Mouse (Mus musculus): ENCODE measurements around the gene Plpp3. TPM values are rescaled to one million over a fixed set of nuclear protein-coding genes. Genes with fewer than 3 reads are reported as not detected.

Gene Plpp3
- polyA plus RNA-seq, 1 experiment, result 44.4 TPM

DNA sequence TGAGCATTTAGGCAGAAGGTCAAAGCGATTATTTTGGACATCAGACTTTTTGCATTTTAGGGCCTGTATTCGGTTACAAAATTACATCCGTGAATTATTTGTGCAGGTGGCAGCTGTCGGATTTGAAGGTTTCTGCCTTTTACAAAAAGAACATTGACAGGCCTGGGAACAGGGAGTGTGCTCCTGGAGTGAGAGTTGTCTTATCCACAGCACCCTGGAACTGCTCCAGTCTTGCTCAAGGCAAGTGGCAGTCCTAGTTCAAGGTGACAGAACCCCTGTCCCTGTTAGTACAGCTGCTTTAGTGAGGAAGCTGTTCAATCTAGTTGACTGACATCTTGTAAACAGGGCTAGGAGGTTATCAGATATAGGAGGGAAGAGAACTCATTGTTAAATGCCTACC, 27.3 kb downstream of the Plpp3 start:
- H3K4me3 ChIP-seq (ENCODE audit: insufficient read depth, low read length), result no peak overlapping the region
- TF ChIP-seq POLR2A (IDR thresholded peaks at IDR 0.05; ENCODE audit: low read depth, low read length), result no peak
- TF ChIP-seq CTCF (IDR thresholded peaks at IDR 0.05; ENCODE audit: borderline replicate concordance, insufficient read depth, low read length), result no peak
- H3K4me1 ChIP-seq (ENCODE audit: control insufficient read depth, insufficient read depth, low read length), result no peaks in the 10 kb centered on the region
- H3K27ac ChIP-seq (ENCODE audit: insufficient read depth, low read length), result no peak overlapping the region

DNA sequence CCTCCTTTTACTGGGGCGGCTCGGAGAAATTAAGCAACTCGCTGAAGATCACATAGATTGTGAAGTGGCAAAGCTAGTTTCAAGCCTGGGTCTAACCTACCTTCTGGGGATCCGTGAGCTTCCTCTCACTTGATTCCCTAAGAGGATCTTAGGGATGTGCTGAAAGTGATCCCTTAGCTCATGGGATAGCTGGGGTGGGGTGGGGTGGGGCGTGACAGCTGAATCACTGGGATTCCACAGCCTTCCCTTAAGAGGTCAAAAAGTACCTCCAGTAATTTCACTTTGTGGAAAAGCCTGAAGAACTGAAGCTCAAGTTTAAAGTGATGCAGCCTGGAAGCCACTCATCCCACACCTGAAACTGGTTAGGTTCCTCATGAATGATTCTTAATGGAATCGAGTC, 27.8 kb downstream of the Plpp3 start:
- TF ChIP-seq POLR2A (IDR thresholded peaks at IDR 0.05; ENCODE audit: low read depth, low read length) (no peak), CTCF (IDR thresholded peaks at IDR 0.05; ENCODE audit: borderline replicate concordance, insufficient read depth, low read length) (no peak)
- Histone ChIP-seq H3K4me3 (ENCODE audit: insufficient read depth, low read length) (no peak overlapping the region), H3K4me1 (ENCODE audit: control insufficient read depth, insufficient read depth, low read length) (no peaks in the 10 kb centered on the region), H3K27ac (ENCODE audit: insufficient read depth, low read length) (no peak overlapping the region)

DNA sequence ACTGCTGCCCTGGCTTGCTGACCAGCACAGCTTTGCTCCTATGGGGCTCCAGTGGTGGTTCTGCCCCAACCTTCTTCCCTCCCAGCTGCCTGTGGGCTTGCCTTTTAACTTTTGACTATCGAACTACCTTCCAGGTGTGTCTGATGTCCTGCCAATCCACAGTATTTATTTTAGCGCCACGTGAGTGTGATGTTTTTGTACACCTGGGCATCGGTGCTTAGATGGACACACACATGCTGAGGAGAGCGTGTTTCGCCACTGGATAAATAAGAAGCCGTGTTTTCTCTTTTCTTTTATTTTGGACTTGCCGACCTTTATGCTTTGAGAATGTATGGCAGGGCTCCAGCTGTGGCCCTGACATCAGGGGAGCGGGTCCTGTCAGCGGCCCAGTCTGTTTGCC, 29.5 kb downstream of the Plpp3 start:
- TF ChIP-seq POLR2A (IDR thresholded peaks at IDR 0.05; ENCODE audit: low read depth, low read length) (no peak), CTCF (IDR thresholded peaks at IDR 0.05; ENCODE audit: borderline replicate concordance, insufficient read depth, low read length) (no peak)
- no peak overlapping the region for H3K27ac ChIP-seq (ENCODE audit: insufficient read depth, low read length)
- H3K4me1 ChIP-seq (ENCODE audit: control insufficient read depth, insufficient read depth, low read length), result no peaks in the 10 kb centered on the region
- no peak overlapping the region for H3K4me3 ChIP-seq (ENCODE audit: insufficient read depth, low read length)

DNA sequence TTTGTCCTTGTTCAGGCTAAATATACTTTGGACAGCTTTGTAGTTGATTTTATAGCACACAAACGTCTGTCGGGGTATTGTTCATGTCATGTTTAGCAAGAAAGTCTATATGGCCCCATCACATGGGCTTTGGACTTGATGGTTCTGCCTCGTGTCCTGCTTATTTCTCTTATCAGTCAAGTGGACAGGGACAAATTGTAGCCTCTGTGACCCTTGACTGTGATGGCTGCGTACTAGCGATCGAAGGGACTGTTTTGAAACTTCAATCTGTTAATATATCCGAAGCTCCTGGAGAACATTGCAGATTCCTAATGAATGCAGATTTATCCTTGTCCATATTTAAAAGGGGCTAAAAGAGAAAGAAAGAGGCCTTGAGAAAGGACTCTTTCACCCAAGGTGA, 30.7 kb downstream of the Plpp3 start:
- TF ChIP-seq POLR2A (IDR thresholded peaks at IDR 0.05; ENCODE audit: low read depth, low read length) (no peak), CTCF (IDR thresholded peaks at IDR 0.05; ENCODE audit: borderline replicate concordance, insufficient read depth, low read length) (no peak)
- no peaks in the 10 kb centered on the region; the same call in 1 of the 2 replicates for H3K4me1 ChIP-seq (ENCODE audit: control insufficient read depth, insufficient read depth, low read length)
- H3K4me3 ChIP-seq (ENCODE audit: insufficient read depth, low read length), result no peak overlapping the region
- no peak overlapping the region for H3K27ac ChIP-seq (ENCODE audit: insufficient read depth, low read length)

DNA sequence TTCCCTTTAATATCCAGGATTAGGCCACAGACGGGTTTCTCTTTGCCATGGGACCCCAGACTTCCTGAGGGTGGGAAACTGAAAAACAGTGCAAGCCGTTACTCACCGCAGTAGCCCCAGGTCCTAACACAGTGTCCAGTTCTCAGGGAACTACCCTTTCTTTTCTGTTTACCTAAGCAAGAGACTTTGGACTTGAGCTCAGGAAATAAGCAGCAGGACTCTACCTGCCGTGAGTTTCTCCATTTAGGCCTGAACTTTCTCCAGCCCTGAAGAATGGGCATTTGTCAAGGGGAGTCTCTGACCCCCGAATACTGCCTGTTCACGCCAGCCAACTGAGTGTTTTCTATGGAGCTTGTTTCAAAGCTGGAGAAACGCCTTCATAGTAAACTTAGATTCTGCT, 31.7 kb downstream of the Plpp3 start:
- Histone ChIP-seq H3K4me3 (ENCODE audit: insufficient read depth, low read length) (no peak overlapping the region), H3K27ac (ENCODE audit: insufficient read depth, low read length) (no peak overlapping the region), H3K4me1 (ENCODE audit: control insufficient read depth, insufficient read depth, low read length) (no peaks in the 10 kb centered on the region; the same call in 1 of the 2 replicates)
- TF ChIP-seq POLR2A (IDR thresholded peaks at IDR 0.05; ENCODE audit: low read depth, low read length), result no peak
- TF ChIP-seq CTCF (IDR thresholded peaks at IDR 0.05; ENCODE audit: borderline replicate concordance, insufficient read depth, low read length), result no peak

DNA sequence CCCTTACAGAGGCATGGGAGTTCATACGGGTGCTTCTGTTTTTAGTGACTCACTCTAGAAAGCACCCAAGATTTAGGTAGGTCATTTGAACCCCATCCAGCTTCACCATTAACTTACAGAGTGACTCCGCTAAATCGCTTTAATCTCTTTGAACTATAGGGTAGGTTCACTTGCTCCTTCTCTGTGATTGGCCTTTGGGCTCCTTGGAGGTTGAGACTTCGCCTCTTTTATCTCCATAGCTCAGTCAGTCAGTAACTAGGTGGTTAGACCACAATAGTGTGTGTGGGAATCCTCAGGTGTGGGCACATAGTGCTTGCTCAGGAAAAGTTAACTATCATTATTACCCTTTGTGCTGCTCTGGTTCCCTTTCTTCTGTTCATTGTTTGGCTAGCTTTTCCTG, 33.7 kb downstream of the Plpp3 start:
- Histone ChIP-seq H3K4me3 (ENCODE audit: insufficient read depth, low read length) (no peak overlapping the region), H3K4me1 (ENCODE audit: control insufficient read depth, insufficient read depth, low read length) (no peaks in the 10 kb centered on the region; the same call in 1 of the 2 replicates), H3K27ac (ENCODE audit: insufficient read depth, low read length) (no peak overlapping the region)
- TF ChIP-seq CTCF (IDR thresholded peaks at IDR 0.05; ENCODE audit: borderline replicate concordance, insufficient read depth, low read length) (no peak), POLR2A (IDR thresholded peaks at IDR 0.05; ENCODE audit: low read depth, low read length) (no peak)

DNA sequence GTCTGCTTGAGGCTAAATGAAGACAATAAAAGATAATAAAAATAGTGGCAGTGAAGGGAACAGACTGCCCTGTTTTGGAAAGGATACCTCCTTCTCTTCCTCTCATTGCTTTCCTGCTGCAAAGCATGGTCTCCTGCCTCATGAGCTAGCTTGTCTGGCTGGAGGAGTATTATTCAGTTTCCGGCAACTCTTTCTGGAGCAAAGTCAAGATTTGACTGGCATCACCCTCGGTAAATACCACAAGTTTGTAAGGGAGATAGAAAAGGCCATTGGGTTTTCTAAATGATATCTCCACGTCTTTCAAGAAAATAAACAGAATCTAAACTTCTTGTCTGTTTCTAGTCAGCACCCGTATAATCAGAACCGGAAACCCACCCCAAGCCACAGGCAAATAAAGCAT, 34.4 kb downstream of the Plpp3 start:
- Histone ChIP-seq H3K27ac (ENCODE audit: insufficient read depth, low read length) (no peak overlapping the region), H3K4me3 (ENCODE audit: insufficient read depth, low read length) (no peak overlapping the region), H3K4me1 (ENCODE audit: control insufficient read depth, insufficient read depth, low read length) (no peaks in the 10 kb centered on the region; the same call in 1 of the 2 replicates)
- TF ChIP-seq POLR2A (IDR thresholded peaks at IDR 0.05; ENCODE audit: low read depth, low read length) (no peak), CTCF (IDR thresholded peaks at IDR 0.05; ENCODE audit: borderline replicate concordance, insufficient read depth, low read length) (no peak)

DNA sequence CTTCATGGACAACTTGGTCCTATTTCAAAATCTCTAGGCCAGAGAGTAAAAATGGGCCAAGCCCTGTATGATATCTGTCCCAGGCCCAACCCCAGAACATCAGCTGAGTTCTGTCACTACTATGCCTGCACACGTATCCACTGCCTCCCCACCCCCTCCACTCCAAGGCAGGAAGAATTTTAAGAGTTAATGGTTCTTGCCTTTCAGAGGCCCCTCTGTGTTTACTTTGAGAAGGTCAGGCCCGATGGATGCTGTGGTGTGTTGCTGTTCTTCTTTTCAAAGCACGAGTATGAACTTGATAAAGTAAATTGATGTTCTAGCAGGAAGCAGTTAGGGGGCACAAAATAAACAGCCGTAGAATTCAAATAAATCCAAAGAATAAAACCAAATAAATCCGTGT, 35.5 kb downstream of the Plpp3 start:
- no peak overlapping the region for H3K27ac ChIP-seq (ENCODE audit: insufficient read depth, low read length)
- no peaks in the 10 kb centered on the region; the same call in 1 of the 2 replicates for H3K4me1 ChIP-seq (ENCODE audit: control insufficient read depth, insufficient read depth, low read length)
- no peak for TF ChIP-seq POLR2A (IDR thresholded peaks at IDR 0.05; ENCODE audit: low read depth, low read length)
- no peak for TF ChIP-seq CTCF (IDR thresholded peaks at IDR 0.05; ENCODE audit: borderline replicate concordance, insufficient read depth, low read length)
- H3K4me3 ChIP-seq (ENCODE audit: insufficient read depth, low read length), result no peak overlapping the region

DNA sequence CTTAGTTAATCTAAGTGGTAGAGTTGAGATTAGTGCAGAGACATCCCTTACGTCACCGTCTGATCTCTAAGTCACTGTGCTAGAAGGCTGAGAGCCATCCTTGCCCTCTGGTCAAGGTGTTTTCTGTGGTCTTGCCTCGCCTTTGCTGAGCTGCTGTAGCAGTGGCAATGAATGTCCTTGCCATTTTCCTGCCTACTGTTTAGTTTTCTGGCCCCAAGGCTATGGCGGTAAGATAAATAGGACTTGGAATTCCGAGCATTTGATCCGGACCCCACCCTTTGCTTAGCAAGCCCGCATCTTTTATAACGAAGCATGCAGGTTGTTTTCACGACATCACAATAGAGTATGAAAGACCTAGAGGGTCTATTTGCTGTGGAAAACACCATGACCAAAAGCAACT, 38.1 kb downstream of the Plpp3 start:
- Histone ChIP-seq H3K4me1 (ENCODE audit: control insufficient read depth, insufficient read depth, low read length) (no peaks in the 10 kb centered on the region; the same call in 1 of the 2 replicates), H3K4me3 (ENCODE audit: insufficient read depth, low read length) (no peak overlapping the region), H3K27ac (ENCODE audit: insufficient read depth, low read length) (no peak overlapping the region)
- TF ChIP-seq CTCF (IDR thresholded peaks at IDR 0.05; ENCODE audit: borderline replicate concordance, insufficient read depth, low read length) (no peak), POLR2A (IDR thresholded peaks at IDR 0.05; ENCODE audit: low read depth, low read length) (no peak)

DNA sequence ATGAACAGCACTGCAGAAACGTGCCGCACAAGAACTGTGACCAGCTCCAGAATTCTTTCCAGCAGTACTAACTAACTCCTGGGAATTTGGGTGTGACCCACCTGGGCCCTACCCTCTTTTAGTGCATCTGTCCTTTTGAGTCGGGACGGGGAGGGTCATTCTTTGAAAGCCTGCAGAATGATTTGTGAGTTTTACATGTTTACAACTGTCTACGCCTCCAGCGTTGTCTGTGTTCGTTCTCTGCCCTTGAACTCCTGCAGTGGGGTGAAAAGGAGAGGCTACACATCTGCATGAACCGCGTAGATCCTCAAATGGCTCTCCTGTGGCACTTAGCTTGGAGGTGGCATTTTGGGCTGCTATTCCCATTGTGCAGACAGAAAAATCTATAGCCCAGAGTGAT, 39.0 kb downstream of the Plpp3 start:
- Histone ChIP-seq H3K4me3 (ENCODE audit: insufficient read depth, low read length) (no peak overlapping the region), H3K4me1 (ENCODE audit: control insufficient read depth, insufficient read depth, low read length) (peaks cover 7% of the 10 kb centered on the region), H3K27ac (ENCODE audit: insufficient read depth, low read length) (no peak overlapping the region)
- no peak for TF ChIP-seq POLR2A (IDR thresholded peaks at IDR 0.05; ENCODE audit: low read depth, low read length)
